Mouse (Mus musculus): ENCODE measurements around the gene Arid5b. TPM values are rescaled to one million over a fixed set of nuclear protein-coding genes. Genes with fewer than 3 reads are reported as not detected.

The Arid5b gene
- polyA plus RNA-seq, 1 experiment from 2014 or later: 34.0 TPM

GRCm38 (mm10) chr10:68119285-68119684 is 159.3 kb downstream of the Arid5b start:
- Histone ChIP-seq H3K4me3 (ENCODE audit: low read length) (no peak overlapping the region), H3K9ac (replicated peaks; ENCODE audit: low read length) (no peak overlapping the region), H3K36me3 (ENCODE audit: insufficient read depth, low read length) (peaks cover 39% of the 10 kb centered on the region), H3K27ac (ENCODE audit: low read length) (no peak overlapping the region), H3K4me1 (ENCODE audit: insufficient read depth, low read length) (no peaks in the 10 kb centered on the region), H3K4me2 (replicated peaks; ENCODE audit: low read depth, low read length) (no peak overlapping the region), H3K9me3 (ENCODE audit: low read length) (no peaks in the 10 kb centered on the region), H3K27me3 (ENCODE audit: insufficient read depth, low read length) (no peaks in the 10 kb centered on the region)
- no peak for ATAC-seq (ENCODE audit: low FRiP score, low TSS enrichment)
- WGBS: 63% methylated on average over 6 of the region's 6 CpGs

GRCm38 (mm10) chr10:68114955-68115354 is 163.6 kb downstream of the Arid5b start:
- peaks cover 5% of the 10 kb centered on the region; the same call in 1 of the 2 replicates for H3K4me1 ChIP-seq (ENCODE audit: insufficient read depth, low read length)
- 85% methylated on average over 3 of the region's 3 CpGs for WGBS
- H3K27ac ChIP-seq (ENCODE audit: low read length): no peak overlapping the region
- ATAC-seq (ENCODE audit: low FRiP score, low TSS enrichment): no peak
- no peak overlapping the region for H3K9ac ChIP-seq (replicated peaks; ENCODE audit: low read length)
- H3K4me3 ChIP-seq (ENCODE audit: low read length): no peak overlapping the region
- no peaks in the 10 kb centered on the region for H3K27me3 ChIP-seq (ENCODE audit: insufficient read depth, low read length)
- H3K4me2 ChIP-seq (replicated peaks; ENCODE audit: low read depth, low read length): no peak overlapping the region
- H3K36me3 ChIP-seq (ENCODE audit: insufficient read depth, low read length): peaks cover 27% of the 10 kb centered on the region
- H3K9me3 ChIP-seq (ENCODE audit: low read length): no peaks in the 10 kb centered on the region

GRCm38 (mm10) chr10:68113645-68114044 is 164.9 kb downstream of the Arid5b start:
- Histone ChIP-seq H3K9ac (replicated peaks; ENCODE audit: low read length) (no peak overlapping the region), H3K4me1 (ENCODE audit: insufficient read depth, low read length) (peaks cover 5% of the 10 kb centered on the region; the same call in 1 of the 2 replicates), H3K36me3 (ENCODE audit: insufficient read depth, low read length) (peaks cover 34% of the 10 kb centered on the region), H3K9me3 (ENCODE audit: low read length) (no peaks in the 10 kb centered on the region), H3K4me3 (ENCODE audit: low read length) (no peak overlapping the region), H3K4me2 (replicated peaks; ENCODE audit: low read depth, low read length) (no peak overlapping the region), H3K27ac (ENCODE audit: low read length) (peak overlapping the region; percentile 12; the same call in 1 of the 2 replicates), H3K27me3 (ENCODE audit: insufficient read depth, low read length) (no peaks in the 10 kb centered on the region)
- WGBS: 85% methylated on average over 5 of the region's 5 CpGs
- ATAC-seq (ENCODE audit: low FRiP score, low TSS enrichment): no peak

- H3K9ac ChIP-seq (replicated peaks; ENCODE audit: low read length): no peak overlapping the region
- no peak overlapping the region for H3K4me2 ChIP-seq (replicated peaks; ENCODE audit: low read depth, low read length)
- H3K27me3 ChIP-seq (ENCODE audit: insufficient read depth, low read length): no peaks in the 10 kb centered on the region
- no peak for ATAC-seq (ENCODE audit: low FRiP score, low TSS enrichment)
- H3K4me3 ChIP-seq (ENCODE audit: low read length): no peak overlapping the region
- H3K36me3 ChIP-seq (ENCODE audit: insufficient read depth, low read length): peaks cover 34% of the 10 kb centered on the region
- H3K9me3 ChIP-seq (ENCODE audit: low read length): no peaks in the 10 kb centered on the region
- no peak overlapping the region for H3K27ac ChIP-seq (ENCODE audit: low read length)
- H3K4me1 ChIP-seq (ENCODE audit: insufficient read depth, low read length): peaks cover 5% of the 10 kb centered on the region
- WGBS: 42% methylated on average over 8 of the region's 8 CpGs
Measured at GRCm38 (mm10) chr10:68112983-68113382, 165.6 kb downstream of the Arid5b start.

- H3K27ac ChIP-seq (ENCODE audit: low read length): no peak overlapping the region
- no peak overlapping the region for H3K9ac ChIP-seq (replicated peaks; ENCODE audit: low read length)
- H3K36me3 ChIP-seq (ENCODE audit: insufficient read depth, low read length): peaks cover 22% of the 10 kb centered on the region
- H3K27me3 ChIP-seq (ENCODE audit: insufficient read depth, low read length): no peaks in the 10 kb centered on the region
- H3K4me1 ChIP-seq (ENCODE audit: insufficient read depth, low read length): peaks cover 19% of the 10 kb centered on the region
- 59% methylated on average over 5 of the region's 5 CpGs for whole genome bisulfite sequencing
- H3K4me2 ChIP-seq (replicated peaks; ENCODE audit: low read depth, low read length): no peak overlapping the region
- ATAC-seq (ENCODE audit: low FRiP score, low TSS enrichment): no peak
- H3K9me3 ChIP-seq (ENCODE audit: low read length): no peaks in the 10 kb centered on the region
- H3K4me3 ChIP-seq (ENCODE audit: low read length): no peak overlapping the region
Measured at GRCm38 (mm10) chr10:68110607-68111006, 167.9 kb downstream of the Arid5b start.

GRCm38 (mm10) chr10:68110182-68110581 is 168.4 kb downstream of the Arid5b start:
- H3K9ac ChIP-seq (replicated peaks; ENCODE audit: low read length): no peak overlapping the region
- H3K4me3 ChIP-seq (ENCODE audit: low read length): no peak overlapping the region
- no peak overlapping the region for H3K27ac ChIP-seq (ENCODE audit: low read length)
- no peak for ATAC-seq (ENCODE audit: low FRiP score, low TSS enrichment)
- H3K9me3 ChIP-seq (ENCODE audit: low read length): no peaks in the 10 kb centered on the region
- H3K4me2 ChIP-seq (replicated peaks; ENCODE audit: low read depth, low read length): no peak overlapping the region
- H3K4me1 ChIP-seq (ENCODE audit: insufficient read depth, low read length): peaks cover 24% of the 10 kb centered on the region
- H3K27me3 ChIP-seq (ENCODE audit: insufficient read depth, low read length): no peaks in the 10 kb centered on the region
- H3K36me3 ChIP-seq (ENCODE audit: insufficient read depth, low read length): peaks cover 20% of the 10 kb centered on the region
- WGBS: 86% methylated on average over 8 of the region's 8 CpGs

GRCm38 (mm10) chr10:68109651-68110050 is 168.9 kb downstream of the Arid5b start:
- Histone ChIP-seq H3K4me3 (ENCODE audit: low read length) (no peak overlapping the region), H3K27ac (ENCODE audit: low read length) (no peak overlapping the region), H3K4me1 (ENCODE audit: insufficient read depth, low read length) (peaks cover 29% of the 10 kb centered on the region), H3K27me3 (ENCODE audit: insufficient read depth, low read length) (no peaks in the 10 kb centered on the region), H3K36me3 (ENCODE audit: insufficient read depth, low read length) (peaks cover 16% of the 10 kb centered on the region), H3K4me2 (replicated peaks; ENCODE audit: low read depth, low read length) (no peak overlapping the region), H3K9me3 (ENCODE audit: low read length) (no peaks in the 10 kb centered on the region), H3K9ac (replicated peaks; ENCODE audit: low read length) (no peak overlapping the region)
- 82% methylated on average over 1 of the region's 1 CpGs for WGBS
- ATAC-seq (ENCODE audit: low FRiP score, low TSS enrichment): no peak

- ATAC-seq (ENCODE audit: low FRiP score, low TSS enrichment): no peak
- Histone ChIP-seq H3K36me3 (ENCODE audit: insufficient read depth, low read length) (peaks cover 10% of the 10 kb centered on the region), H3K4me1 (ENCODE audit: insufficient read depth, low read length) (peaks cover 36% of the 10 kb centered on the region), H3K27me3 (ENCODE audit: insufficient read depth, low read length) (no peaks in the 10 kb centered on the region), H3K4me3 (ENCODE audit: low read length) (no peak overlapping the region), H3K4me2 (replicated peaks; ENCODE audit: low read depth, low read length) (no peak overlapping the region), H3K9me3 (ENCODE audit: low read length) (no peaks in the 10 kb centered on the region), H3K27ac (ENCODE audit: low read length) (no peak overlapping the region), H3K9ac (replicated peaks; ENCODE audit: low read length) (no peak overlapping the region)
- 62% methylated on average over 6 of the region's 6 CpGs for WGBS
Measured at GRCm38 (mm10) chr10:68107716-68108115, 170.8 kb downstream of the Arid5b start.

GRCm38 (mm10) chr10:68106351-68106950 is 172.1 kb downstream of the Arid5b start:
- H3K9me3 ChIP-seq (ENCODE audit: low read length): no peaks in the 10 kb centered on the region
- 53% methylated on average over 9 of the region's 9 CpGs for WGBS
- peaks cover 36% of the 10 kb centered on the region for H3K4me1 ChIP-seq (ENCODE audit: insufficient read depth, low read length)
- H3K36me3 ChIP-seq (ENCODE audit: insufficient read depth, low read length): peaks cover 15% of the 10 kb centered on the region
- no peak for ATAC-seq (ENCODE audit: low FRiP score, low TSS enrichment)
- H3K27me3 ChIP-seq (ENCODE audit: insufficient read depth, low read length): no peaks in the 10 kb centered on the region
- no peak overlapping the region for H3K4me2 ChIP-seq (replicated peaks; ENCODE audit: low read depth, low read length)
- 0 out of 2 replicates have a peak overlapping the region, but pooled peaks have one; percentile 35 for H3K27ac ChIP-seq (ENCODE audit: low read length)
- H3K9ac ChIP-seq (replicated peaks; ENCODE audit: low read length): no peak overlapping the region
- H3K4me3 ChIP-seq (ENCODE audit: low read length): no peak overlapping the region

GRCm38 (mm10) chr10:68104881-68105781 is 173.4 kb downstream of the Arid5b start:
- H3K9me3 ChIP-seq (ENCODE audit: low read length): no peaks in the 10 kb centered on the region
- H3K27ac ChIP-seq (ENCODE audit: low read length): peak overlapping the region; percentile 93
- H3K4me2 ChIP-seq (replicated peaks; ENCODE audit: low read depth, low read length): peak overlapping the region; percentile 26; the same call in 1 of the 2 replicates
- H3K27me3 ChIP-seq (ENCODE audit: insufficient read depth, low read length): no peaks in the 10 kb centered on the region
- 31% methylated on average over 14 of the region's 14 CpGs for WGBS
- peak; percentile 35; the same call in 1 of the 2 replicates for ATAC-seq (ENCODE audit: low FRiP score, low TSS enrichment)
- H3K36me3 ChIP-seq (ENCODE audit: insufficient read depth, low read length): peaks cover 25% of the 10 kb centered on the region
- no peak overlapping the region; the same call in 1 of the 2 replicates for H3K9ac ChIP-seq (replicated peaks; ENCODE audit: low read length)
- H3K4me3 ChIP-seq (ENCODE audit: low read length): no peak overlapping the region
- peaks cover 36% of the 10 kb centered on the region for H3K4me1 ChIP-seq (ENCODE audit: insufficient read depth, low read length)
